Mouse (Mus musculus) cerebellum, adult 18-20 months (tissue): ENCODE results near the gene Lifr.

Experiments used
- DNase-seq, 2 experiments: peaks; one replicate each; pipeline ENCODE4 v3.0.0; 2021

The Lifr gene

GRCm38 (mm10) chr15:7090211-7090765 lies at the start of gene Lifr:
TSS of gene Lifr (plus strand) at chr15:7090614.
- no peak for DNase-seq

- DNase-seq, result no peak
These were observed 46.2 kb upstream of the Lifr start for GRCm38 (mm10) chr15:7044081-7044749.

GRCm38 (mm10) chr15:7045056-7045455 lies 45.4 kb upstream of the Lifr start:
- DNase-seq, result no peak

GRCm38 (mm10) chr15:7047931-7048330 lies 42.5 kb upstream of the Lifr start:
- DNase-seq, result no peak

GRCm38 (mm10) chr15:7048916-7049315 lies 41.5 kb upstream of the Lifr start:
- DNase-seq, result no peak

GRCm38 (mm10) chr15:7051666-7052065 lies 38.7 kb upstream of the Lifr start:
- no peak for DNase-seq

GRCm38 (mm10) chr15:7052117-7052516 lies 38.3 kb upstream of the Lifr start:
- no peak for DNase-seq

- no peak for DNase-seq
These were observed 33.6 kb upstream of the Lifr start for GRCm38 (mm10) chr15:7056851-7057250.

- DNase-seq, result no peak
These were observed 29.9 kb upstream of the Lifr start for GRCm38 (mm10) chr15:7060522-7060921.

GRCm38 (mm10) chr15:7061995-7062697 lies 28.3 kb upstream of the Lifr start:
- DNase-seq, result no peak

GRCm38 (mm10) chr15:7062698-7063009 lies 27.8 kb upstream of the Lifr start:
- no peak for DNase-seq

GRCm38 (mm10) chr15:7063521-7064240 lies 26.7 kb upstream of the Lifr start:
- DNase-seq, result no peak

GRCm38 (mm10) chr15:7064992-7065523 lies 25.4 kb upstream of the Lifr start:
- DNase-seq, result no peak

GRCm38 (mm10) chr15:7065624-7066023 lies 24.8 kb upstream of the Lifr start:
- DNase-seq, result no peak

GRCm38 (mm10) chr15:7066752-7067151 lies 23.7 kb upstream of the Lifr start:
- no peak for DNase-seq

- no peak for DNase-seq
These were observed 21.0 kb upstream of the Lifr start for GRCm38 (mm10) chr15:7069374-7069773.

GRCm38 (mm10) chr15:7070199-7070794 lies 20.1 kb upstream of the Lifr start:
- DNase-seq, result no peak

GRCm38 (mm10) chr15:7073269-7073668 lies 17.1 kb upstream of the Lifr start:
- no peak for DNase-seq

GRCm38 (mm10) chr15:7075185-7075584 lies 15.2 kb upstream of the Lifr start:
- no peak for DNase-seq

GRCm38 (mm10) chr15:7078356-7078755 lies 12.1 kb upstream of the Lifr start:
- no peak for DNase-seq

- DNase-seq, result no peak
These were observed 10.6 kb upstream of the Lifr start for GRCm38 (mm10) chr15:7079631-7080337.

GRCm38 (mm10) chr15:7080916-7081626 lies 9.3 kb upstream of the Lifr start:
- DNase-seq, result no peak
